Mouse (Mus musculus) lung, embryonic 16.5 days (tissue): ENCODE measurements around the gene Tmem80. TPM values are rescaled to one million over a fixed set of nuclear protein-coding genes. Genes with fewer than 3 reads are reported as not detected.
A peak's percentile ranks its signal among the peaks of the same experiment; 100 is the strongest.

ENCODE experiments used
- ATAC-seq: fragments of 200-750 bp; cut with Nextera tagmentation; 2 replicates; pipeline ENCODE4 v1.8.0; 2017; ENCODE audit warnings: low read depth, mild to moderate bottlenecking, moderate library complexity
- H3K27ac ChIP-seq: fragments of 300-500 bp; sonication (generic); 2 replicates; pipeline ENCODE4 v1.5.1; 2014; ENCODE audit warnings: mild to moderate bottlenecking, control low read depth, low read length
- H3K27me3 ChIP-seq: fragments of 300-500 bp; sonication (generic); 2 replicates; pipeline ENCODE4 v1.6.1; 2014; ENCODE audit warnings: low read depth, low read length, mixed read lengths; ENCODE audit not compliant: control insufficient read depth, insufficient read depth
- H3K36me3 ChIP-seq: fragments of 300-500 bp; sonication (generic); 2 replicates; pipeline ENCODE4 v1.6.1; 2014; ENCODE audit warnings: low read length; ENCODE audit not compliant: control insufficient read depth, insufficient read depth
- H3K4me1 ChIP-seq: fragments of 300-500 bp; sonication (generic); replicated peaks from 2 replicates; pipeline ENCODE4 v1.6.1; 2014; ENCODE audit warnings: low read length, mixed read lengths; ENCODE audit not compliant: control insufficient read depth, insufficient read depth
- H3K4me2 ChIP-seq: fragments of 300-500 bp; sonication (generic); 2 replicates; pipeline ENCODE4 v1.6.1; 2014; ENCODE audit warnings: low read depth, low read length, control low read depth
- H3K4me3 ChIP-seq: fragments of 300-500 bp; sonication (generic); 2 replicates; pipeline ENCODE4 v1.5.1; 2014; ENCODE audit warnings: mild to moderate bottlenecking, low read length, control low read depth
- H3K9ac ChIP-seq: fragments of 300-500 bp; sonication (generic); 2 replicates; pipeline ENCODE4 v1.6.1; 2014; ENCODE audit warnings: low read length, control low read depth
- H3K9me3 ChIP-seq: fragments of 300-500 bp; sonication (generic); 2 replicates; pipeline ENCODE4 v1.6.1; 2016; ENCODE audit warnings: low read length; ENCODE audit not compliant: control insufficient read depth
- WGBS: fragments of 180-500 bp; shearing (Covaris S2); extraction: QIAGEN DNeasy Blood & Tissue Kit; methylation state at CpG from one replicate; pipeline ENCODE4 v1.1.7; 2014; 5-methylcytosine and 5-hydroxymethylcytosine counted together
- polyA plus RNA-seq: library from polyadenylated mRNA; unstranded; fragments of >200 nt; fragmentation: Nextera tagmentation; extraction: Ambion mirVana; gene quantifications from 2 replicates; pipeline ENCODE4 v1.2.1, GENCODE M21; 2015

Gene Tmem80
- polyA plus RNA-seq, 1 experiment from 2014 or later: 45.1 TPM

GRCm38 (mm10) chr7:141315974-141316373, 11.6 kb upstream of the Tmem80 start:
- H3K4me2 ChIP-seq: no peak overlapping the region
- no peak overlapping the region for H3K9ac ChIP-seq
- no peaks in the 10 kb centered on the region for H3K9me3 ChIP-seq
- H3K36me3 ChIP-seq: peaks cover 59% of the 10 kb centered on the region
- H3K27ac ChIP-seq: no peak overlapping the region
- H3K4me3 ChIP-seq: no peak overlapping the region
- H3K27me3 ChIP-seq: no peaks in the 10 kb centered on the region
- WGBS: 66% methylated on average over 5 of the region's 5 CpGs
- no peaks in the 10 kb centered on the region for H3K4me1 ChIP-seq
- ATAC-seq: peak; percentile 31; the same call in 1 of the 2 replicates

GRCm38 (mm10) chr7:141317619-141318132, 9.9 kb upstream of the Tmem80 start:
- Histone ChIP-seq H3K4me3 (no peak overlapping the region), H3K4me1 (no peaks in the 10 kb centered on the region), H3K9ac (no peak overlapping the region), H3K27ac (no peak overlapping the region), H3K27me3 (no peaks in the 10 kb centered on the region), H3K4me2 (no peak overlapping the region), H3K9me3 (no peaks in the 10 kb centered on the region), H3K36me3 (peaks cover 62% of the 10 kb centered on the region)
- WGBS: 89% methylated on average over 1 of the region's 1 CpGs
- no peak for ATAC-seq

GRCm38 (mm10) chr7:141319446-141319845, 8.1 kb upstream of the Tmem80 start:
- H3K36me3 ChIP-seq: peaks cover 55% of the 10 kb centered on the region
- 54% methylated on average over 2 of the region's 2 CpGs for WGBS

GRCm38 (mm10) chr7:141324686-141325085, 2.9 kb upstream of the Tmem80 start:
- WGBS: 77% methylated on average over 1 of the region's 1 CpGs
- no peak for ATAC-seq
- no peaks in the 10 kb centered on the region for H3K9me3 ChIP-seq
- 0 out of 2 replicates have a peak overlapping the region, but pooled peaks have one; percentile 20 for H3K9ac ChIP-seq
- no peaks in the 10 kb centered on the region for H3K27me3 ChIP-seq
- H3K27ac ChIP-seq: no peak overlapping the region
- peaks cover 31% of the 10 kb centered on the region for H3K36me3 ChIP-seq
- H3K4me2 ChIP-seq: no peak overlapping the region
- H3K4me1 ChIP-seq: peaks cover 22% of the 10 kb centered on the region
- no peak overlapping the region for H3K4me3 ChIP-seq

More at GRCm38 (mm10) chr7:141319446-141319845, 8.1 kb upstream of the Tmem80 start:
- no peak for ATAC-seq
- Histone ChIP-seq H3K4me3 (no peak overlapping the region), H3K9ac (no peak overlapping the region), H3K4me1 (no peaks in the 10 kb centered on the region), H3K27me3 (no peaks in the 10 kb centered on the region), H3K27ac (no peak overlapping the region), H3K4me2 (no peak overlapping the region), H3K9me3 (no peaks in the 10 kb centered on the region)

- H3K4me3 ChIP-seq: peak overlapping the region; percentile 61
- peaks cover 15% of the 10 kb centered on the region for H3K36me3 ChIP-seq
- peak overlapping the region; percentile 99 for H3K4me2 ChIP-seq
- no peaks in the 10 kb centered on the region for H3K9me3 ChIP-seq
- peak; percentile 10 for ATAC-seq
- peak overlapping the region; percentile 99 for H3K27ac ChIP-seq
- WGBS: 3% methylated on average over 33 of the region's 35 CpGs
- H3K9ac ChIP-seq: peak overlapping the region; percentile 92
- H3K27me3 ChIP-seq: no peaks in the 10 kb centered on the region
- H3K4me1 ChIP-seq: peaks cover 22% of the 10 kb centered on the region
Observed at GRCm38 (mm10) chr7:141326546-141327446, 743 bp upstream of the Tmem80 start.

GRCm38 (mm10) chr7:141328373-141328990, 943 bp downstream of the Tmem80 start:
- H3K4me3 ChIP-seq: peak overlapping the region; percentile 61
- peaks cover 22% of the 10 kb centered on the region for H3K4me1 ChIP-seq
- H3K27ac ChIP-seq: peak overlapping the region; percentile 99
- H3K36me3 ChIP-seq: peaks cover 8% of the 10 kb centered on the region; the same call in 1 of the 2 replicates
- 10% methylated on average over 24 of the region's 24 CpGs for WGBS
- peak overlapping the region; percentile 86 for H3K4me2 ChIP-seq
- H3K27me3 ChIP-seq: no peaks in the 10 kb centered on the region
- H3K9me3 ChIP-seq: no peaks in the 10 kb centered on the region
- H3K9ac ChIP-seq: peak overlapping the region; percentile 92
- ATAC-seq: no peak

GRCm38 (mm10) chr7:141330706-141331105, 3.2 kb downstream of the Tmem80 start:
- H3K4me2 ChIP-seq: no peak overlapping the region
- no peak overlapping the region for H3K4me3 ChIP-seq
- H3K27ac ChIP-seq: no peak overlapping the region
- peaks cover 19% of the 10 kb centered on the region for H3K4me1 ChIP-seq
- no peaks in the 10 kb centered on the region for H3K27me3 ChIP-seq
- H3K9ac ChIP-seq: no peak overlapping the region
- no peak for ATAC-seq
- H3K36me3 ChIP-seq: peaks cover 9% of the 10 kb centered on the region
- H3K9me3 ChIP-seq: no peaks in the 10 kb centered on the region

GRCm38 (mm10) chr7:141331990-141332389, 4.5 kb downstream of the Tmem80 start:
- no peak overlapping the region for H3K27ac ChIP-seq
- H3K9me3 ChIP-seq: no peaks in the 10 kb centered on the region
- H3K4me2 ChIP-seq: no peak overlapping the region
- WGBS: 81% methylated on average over 6 of the region's 6 CpGs
- ATAC-seq: no peak
- H3K27me3 ChIP-seq: no peaks in the 10 kb centered on the region
- peaks cover 10% of the 10 kb centered on the region for H3K36me3 ChIP-seq
- H3K4me3 ChIP-seq: no peak overlapping the region
- peaks cover 6% of the 10 kb centered on the region for H3K4me1 ChIP-seq
- H3K9ac ChIP-seq: no peak overlapping the region

GRCm38 (mm10) chr7:141335044-141335579, 7.6 kb downstream of the Tmem80 start:
- no peak for ATAC-seq

More at GRCm38 (mm10) chr7:141335044-141335579, 7.6 kb downstream of the Tmem80 start:
- H3K4me3 ChIP-seq: no peak overlapping the region
- H3K9me3 ChIP-seq: no peaks in the 10 kb centered on the region
- H3K36me3 ChIP-seq: peaks cover 10% of the 10 kb centered on the region
- WGBS: 83% methylated on average over 2 of the region's 2 CpGs
- H3K4me2 ChIP-seq: no peak overlapping the region
- H3K27ac ChIP-seq: no peak overlapping the region
- peaks cover 15% of the 10 kb centered on the region for H3K4me1 ChIP-seq
- H3K9ac ChIP-seq: no peak overlapping the region
- H3K27me3 ChIP-seq: no peaks in the 10 kb centered on the region; the same call in 1 of the 2 replicates
